Mouse (Mus musculus): ENCODE results near the gene Gm12258. TPM values are rescaled to one million over a fixed set of nuclear protein-coding genes. Genes with fewer than 3 reads are reported as not detected.
"Not testable (repeated sequence)": the region's sequence is repeated elsewhere in the genome, so short reads cannot be mapped to it uniquely, and the experiment has no call there.

Gm12258 gene
- total RNA-seq (2017): 1.8 and 2.0 TPM in 2 replicates

- peak; percentile 100 for ATAC-seq (replicated peaks; ENCODE audit: low read depth, poor library complexity, severe bottlenecking)
Measured at GRCm38 (mm10) chr11:58846919-58847461, at the start of gene Gm12258. Gene Gm12258, plus strand, starts transcription at chr11:58847158.

- ATAC-seq (replicated peaks; ENCODE audit: low read depth, poor library complexity, severe bottlenecking): no peak
Measured at GRCm38 (mm10) chr11:58799747-58800146, 47.2 kb upstream of the Gm12258 start.

- no peak for ATAC-seq (replicated peaks; ENCODE audit: low read depth, poor library complexity, severe bottlenecking)
Measured at GRCm38 (mm10) chr11:58801558-58802228, 45.3 kb upstream of the Gm12258 start, which contains the start of gene Fam183b. Gene Fam183b, minus strand, starts transcription at chr11:58801960.

- no peak for ATAC-seq (replicated peaks; ENCODE audit: low read depth, poor library complexity, severe bottlenecking)
Measured at GRCm38 (mm10) chr11:58803871-58804270, 43.1 kb upstream of the Gm12258 start.

- no peak for ATAC-seq (replicated peaks; ENCODE audit: low read depth, poor library complexity, severe bottlenecking)
Measured at GRCm38 (mm10) chr11:58804393-58804792, 42.6 kb upstream of the Gm12258 start.

GRCm38 (mm10) chr11:58812001-58812400 is 35.0 kb upstream of the Gm12258 start:
- no peak for ATAC-seq (replicated peaks; ENCODE audit: low read depth, poor library complexity, severe bottlenecking)

GRCm38 (mm10) chr11:58814700-58815099 is 32.3 kb upstream of the Gm12258 start, which contains the start of gene Olfr313:
Gene Olfr313, plus strand, starts transcription at chr11:58815000.
- ATAC-seq (replicated peaks; ENCODE audit: low read depth, poor library complexity, severe bottlenecking): not testable (repeated sequence)

GRCm38 (mm10) chr11:58815676-58816075 is 31.3 kb upstream of the Gm12258 start:
- ATAC-seq (replicated peaks; ENCODE audit: low read depth, poor library complexity, severe bottlenecking): no peak

GRCm38 (mm10) chr11:58828937-58829336 is 18.0 kb upstream of the Gm12258 start, which contains the start of gene Olfr312:
Gene Olfr312, plus strand, starts transcription at chr11:58829237.
- not testable (repeated sequence) for ATAC-seq (replicated peaks; ENCODE audit: low read depth, poor library complexity, severe bottlenecking)

- no peak for ATAC-seq (replicated peaks; ENCODE audit: low read depth, poor library complexity, severe bottlenecking)
Measured at GRCm38 (mm10) chr11:58829764-58830163, 17.2 kb upstream of the Gm12258 start.

GRCm38 (mm10) chr11:58832541-58832940 is 14.4 kb upstream of the Gm12258 start:
- not testable (repeated sequence) for ATAC-seq (replicated peaks; ENCODE audit: low read depth, poor library complexity, severe bottlenecking)

GRCm38 (mm10) chr11:58838951-58839350 is 8.0 kb upstream of the Gm12258 start, which contains the start of gene Olfr311:
Gene Olfr311, plus strand, starts transcription at chr11:58839251.
- ATAC-seq (replicated peaks; ENCODE audit: low read depth, poor library complexity, severe bottlenecking): not testable (repeated sequence)

GRCm38 (mm10) chr11:58847636-58848035 is 678 bp downstream of the Gm12258 start:
- ATAC-seq (replicated peaks; ENCODE audit: low read depth, poor library complexity, severe bottlenecking): peak; percentile 33; the same call in 1 of the 2 replicates

- no peak for ATAC-seq (replicated peaks; ENCODE audit: low read depth, poor library complexity, severe bottlenecking)
Measured at GRCm38 (mm10) chr11:58849731-58850130, 2.8 kb downstream of the Gm12258 start.

GRCm38 (mm10) chr11:58860744-58861143 is 13.8 kb downstream of the Gm12258 start:
- no peak for ATAC-seq (replicated peaks; ENCODE audit: low read depth, poor library complexity, severe bottlenecking)

GRCm38 (mm10) chr11:58867039-58867953 is 20.3 kb downstream of the Gm12258 start, which contains the start of gene 2810021J22Rik:
Gene 2810021J22Rik, plus strand, starts transcription at chr11:58867216.
- ATAC-seq (replicated peaks; ENCODE audit: low read depth, poor library complexity, severe bottlenecking): peak; percentile 96

GRCm38 (mm10) chr11:58867954-58868330 is 21.0 kb downstream of the Gm12258 start:
- no peak for ATAC-seq (replicated peaks; ENCODE audit: low read depth, poor library complexity, severe bottlenecking)

- no peak for ATAC-seq (replicated peaks; ENCODE audit: low read depth, poor library complexity, severe bottlenecking)
Measured at GRCm38 (mm10) chr11:58870961-58871360, 24.0 kb downstream of the Gm12258 start.

GRCm38 (mm10) chr11:58883756-58884155 is 36.8 kb downstream of the Gm12258 start:
- ATAC-seq (replicated peaks; ENCODE audit: low read depth, poor library complexity, severe bottlenecking): no peak

- no peak for ATAC-seq (replicated peaks; ENCODE audit: low read depth, poor library complexity, severe bottlenecking)
Measured at GRCm38 (mm10) chr11:58890511-58890910, 43.6 kb downstream of the Gm12258 start.
